Mouse (Mus musculus) heart, adult 2 months (tissue): ENCODE results near the gene Thap3.

Source experiments
- CTCF ChIP-seq: fragments of 200-600 bp; IDR thresholded peaks from 2 replicates; pipeline ENCODE4 v1.8.1; 2022; ENCODE audit warnings: antibody characterized with exemption, mild to moderate bottlenecking, moderate library complexity
- EP300 ChIP-seq: fragments of 200-500 bp; IDR thresholded peaks from 2 replicates; pipeline ENCODE4 v1.6.1; 2011; ENCODE audit warnings: low read depth, low read length, control low read depth; ENCODE audit not compliant: insufficient read depth
- POLR2A ChIP-seq: fragments of 200-500 bp; IDR thresholded peaks from 2 replicates; pipeline ENCODE4 v1.6.1; 2011; ENCODE audit warnings: mild to moderate bottlenecking, low read depth, low read length, control low read depth; ENCODE audit not compliant: insufficient read depth

GRCm38 (mm10) chr4:152028456-152028855, 39.7 kb upstream of the Thap3 start:
- TF ChIP-seq CTCF (no peak), POLR2A (no peak), EP300 (no peak)
